Mouse (Mus musculus) heart, postnatal 0 days (tissue): ENCODE results near the gene Vwa5a.

Experiments used
- CTCF ChIP-seq: IDR thresholded peaks from 2 replicates; pipeline ENCODE4 v1.5.1; 2016; ENCODE audit warnings: antibody characterized with exemption, control low read depth, low read depth
- EP300 ChIP-seq: IDR thresholded peaks from 2 replicates; pipeline ENCODE4 v1.6.1; 2016; ENCODE audit warnings: antibody characterized with exemption, low read depth

GRCm38 (mm10) chr9:38674501-38674900, 43.6 kb upstream of the Vwa5a start, which contains the start of gene Olfr918:
- no peak for TF ChIP-seq EP300
- no peak for TF ChIP-seq CTCF
